Mouse (Mus musculus): Measurements from ENCODE around the gene Olfr157.

DNA sequence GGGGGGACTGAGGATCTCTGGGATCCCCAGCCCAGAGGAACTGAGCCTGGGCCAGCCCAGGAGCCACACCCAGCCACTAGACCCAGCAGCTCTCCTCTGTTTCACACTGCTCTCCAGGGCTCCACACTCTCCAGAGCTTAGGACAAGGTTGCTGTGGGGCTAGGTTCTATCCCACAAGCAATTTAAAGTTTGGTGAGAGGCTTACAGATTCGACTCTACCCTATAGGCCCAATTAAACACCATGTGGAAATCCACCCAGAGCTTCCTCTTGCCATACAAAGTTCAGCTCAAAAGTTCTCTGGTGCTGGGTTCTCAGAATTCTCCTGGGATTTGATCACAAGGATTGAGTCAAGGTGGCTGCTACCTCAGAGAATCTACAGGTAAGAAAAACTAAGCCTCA is at the start of gene Olfr157:
- TF ChIP-seq POLR2A (IDR thresholded peaks at IDR 0.05; ENCODE audit: extremely low read depth, insufficient read depth, low read length) (no peak), CTCF (IDR thresholded peaks at IDR 0.05; ENCODE audit: low read depth, low read length) (no peak)

Measured in liver, adult 2 months (tissue).